Mouse (Mus musculus) midbrain, embryonic 15.5 days (tissue): ENCODE measurements around the gene Prickle2. TPM values are rescaled to one million over a fixed set of nuclear protein-coding genes. Genes with fewer than 3 reads are reported as not detected.

Experiments
- ATAC-seq: fragments of 200-750 bp; cut with Nextera tagmentation; replicated peaks from 2 replicates; pipeline ENCODE4 v1.8.0; 2017; ENCODE audit warnings: moderate TSS enrichment
- H3K27ac ChIP-seq: fragments of 300-500 bp; sonication (generic); 2 replicates; pipeline ENCODE4 v1.5.1; 2015; ENCODE audit warnings: mild to moderate bottlenecking, inconsistent platforms
- H3K27me3 ChIP-seq: fragments of 300-500 bp; sonication (generic); replicated peaks from 2 replicates; pipeline ENCODE4 v1.6.1; 2015; ENCODE audit warnings: inconsistent platforms
- H3K36me3 ChIP-seq: fragments of 300-500 bp; sonication (generic); replicated peaks from 2 replicates; pipeline ENCODE4 v1.6.1; 2015; ENCODE audit warnings: inconsistent platforms
- H3K4me1 ChIP-seq: fragments of 300-500 bp; sonication (generic); 2 replicates; pipeline ENCODE4 v1.6.1; 2015; ENCODE audit warnings: inconsistent platforms
- H3K4me2 ChIP-seq: fragments of 300-500 bp; sonication (generic); 2 replicates; pipeline ENCODE4 v1.6.1; 2015; ENCODE audit warnings: inconsistent platforms, mild to moderate bottlenecking, moderate library complexity
- H3K4me3 ChIP-seq: fragments of 300-500 bp; sonication (generic); 2 replicates; pipeline ENCODE4 v1.5.1; 2015; ENCODE audit warnings: mild to moderate bottlenecking, inconsistent platforms
- H3K9ac ChIP-seq: fragments of 300-500 bp; sonication (generic); 2 replicates; pipeline ENCODE4 v1.6.1; 2015; ENCODE audit warnings: mild to moderate bottlenecking, inconsistent platforms
- H3K9me3 ChIP-seq: fragments of 300-500 bp; sonication (generic); 2 replicates; pipeline ENCODE4 v1.6.1; 2016; ENCODE audit warnings: inconsistent platforms
- WGBS: fragments of 180-500 bp; shearing (Covaris S2); methylation state at CpG from one replicate; pipeline ENCODE4 v1.1.7; 2015; ENCODE audit warnings: mixed read lengths; 5-methylcytosine and 5-hydroxymethylcytosine counted together
- polyA plus RNA-seq: library from polyadenylated mRNA; unstranded; fragments of >200 nt; fragmentation: Nextera tagmentation; extraction: Ambion mirVana; gene quantifications from 2 replicates; pipeline ENCODE4 v1.2.1, GENCODE M21; 2015

Prickle2 gene
- polyA plus RNA-seq, 1 experiment from 2014 or later, result 17.0 TPM

DNA sequence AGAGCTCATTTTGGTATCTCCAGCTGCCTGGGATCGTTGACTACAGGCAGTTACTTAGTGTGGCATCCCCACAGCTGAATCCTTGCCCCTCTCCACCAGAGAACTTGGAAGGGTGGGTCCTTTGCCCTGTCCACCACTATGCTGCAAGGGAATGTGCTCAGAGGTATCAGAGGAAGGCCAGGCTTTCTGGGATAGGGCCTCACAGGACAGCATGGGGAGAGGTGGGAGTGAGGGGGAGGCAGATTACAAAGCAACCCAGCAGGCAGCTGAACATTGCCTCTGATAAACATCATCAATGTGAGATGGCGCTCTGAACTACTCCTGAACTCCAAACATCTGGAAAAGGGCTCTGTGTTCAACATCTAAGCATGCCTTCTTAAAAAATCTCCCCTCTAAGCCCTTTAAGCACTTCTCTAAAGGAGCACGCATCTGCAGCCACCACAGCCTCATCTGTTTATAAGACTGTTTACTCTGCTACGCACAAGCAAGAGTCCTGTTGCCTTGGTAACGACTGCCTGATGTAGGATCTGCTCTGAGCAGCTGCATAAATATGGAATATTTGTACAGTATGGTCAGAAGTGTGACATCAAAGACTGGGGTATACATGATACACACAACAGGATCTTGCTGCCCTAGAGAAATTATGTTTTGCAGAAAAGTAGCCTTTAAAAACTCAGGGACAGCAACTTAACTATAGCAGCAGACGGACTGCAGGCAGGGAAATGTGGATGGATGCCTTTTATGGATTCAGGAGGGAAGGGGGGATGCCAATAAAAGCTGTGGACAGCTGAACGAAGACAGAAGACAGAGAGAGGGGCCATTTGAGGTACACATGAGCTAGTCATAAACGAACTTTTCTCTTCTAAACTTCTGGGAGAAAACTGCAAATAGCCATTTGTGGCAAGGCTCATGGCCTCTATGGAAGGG is 291.2 kb downstream of the Prickle2 start:
- peak; percentile 94 for ATAC-seq
- Histone ChIP-seq H3K9ac (no peak overlapping the region; the same call in 1 of the 2 replicates), H3K27ac (peak overlapping the region; percentile 72), H3K4me3 (no peak overlapping the region), H3K9me3 (no peaks in the 10 kb centered on the region), H3K4me1 (peaks cover 27% of the 10 kb centered on the region), H3K36me3 (peaks cover 26% of the 10 kb centered on the region), H3K27me3 (no peaks in the 10 kb centered on the region), H3K4me2 (no peak overlapping the region)
- 38% methylated on average over 8 of the region's 8 CpGs for WGBS

GRCm38 (mm10) chr6:92413982-92414381 is 292.0 kb downstream of the Prickle2 start:
- ATAC-seq, result no peak
- 74% methylated on average over 1 of the region's 1 CpGs for WGBS
- Histone ChIP-seq H3K9ac (no peak overlapping the region), H3K4me2 (no peak overlapping the region), H3K4me1 (peaks cover 27% of the 10 kb centered on the region), H3K27me3 (no peaks in the 10 kb centered on the region), H3K36me3 (peaks cover 19% of the 10 kb centered on the region), H3K4me3 (no peak overlapping the region), H3K9me3 (no peaks in the 10 kb centered on the region), H3K27ac (peak overlapping the region; percentile 72)

DNA sequence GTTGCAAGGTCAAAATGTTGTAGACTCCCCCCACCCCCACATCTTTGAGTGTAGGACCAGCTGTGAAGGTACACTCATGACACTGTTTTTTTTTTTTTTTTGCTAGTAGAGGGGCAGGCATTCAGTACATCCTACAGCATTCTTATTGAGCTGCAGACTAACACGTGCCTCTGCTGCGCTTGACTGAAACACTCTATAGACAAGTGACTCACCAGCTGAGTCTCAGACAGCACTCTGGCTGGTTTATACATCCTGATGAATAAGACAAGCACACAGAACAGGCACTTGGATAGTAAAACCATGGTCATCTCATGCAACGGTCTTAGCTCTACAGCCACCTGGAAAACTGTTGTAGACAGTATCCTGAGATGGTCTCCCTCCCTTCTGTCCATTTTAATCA is 296.2 kb downstream of the Prickle2 start:
- H3K27ac ChIP-seq, result no peak overlapping the region
- no peak for ATAC-seq
- no peaks in the 10 kb centered on the region for H3K27me3 ChIP-seq
- no peaks in the 10 kb centered on the region for H3K9me3 ChIP-seq
- peaks cover 21% of the 10 kb centered on the region for H3K4me1 ChIP-seq
- H3K4me2 ChIP-seq, result no peak overlapping the region
- H3K4me3 ChIP-seq, result no peak overlapping the region
- peaks cover 19% of the 10 kb centered on the region for H3K36me3 ChIP-seq
- 90% methylated on average over 3 of the region's 3 CpGs for WGBS
- H3K9ac ChIP-seq, result no peak overlapping the region

- H3K4me2 ChIP-seq, result no peak overlapping the region
- no peaks in the 10 kb centered on the region for H3K27me3 ChIP-seq
- no peak overlapping the region for H3K9ac ChIP-seq
- 31% methylated on average over 5 of the region's 5 CpGs for WGBS
- 0 out of 2 replicates have a peak, but pooled peaks cover 6% of the 10 kb centered on the region for H3K4me1 ChIP-seq
- peak; percentile 65; the same call in 1 of the 2 replicates for ATAC-seq
- H3K27ac ChIP-seq, result peak overlapping the region; percentile 59
- H3K9me3 ChIP-seq, result no peaks in the 10 kb centered on the region
- H3K4me3 ChIP-seq, result no peak overlapping the region
- peaks cover 19% of the 10 kb centered on the region for H3K36me3 ChIP-seq
These were observed 298.7 kb downstream of the Prickle2 start for GRCm38 (mm10) chr6:92407259-92407658.

- Histone ChIP-seq H3K4me1 (0 out of 2 replicates have a peak, but pooled peaks cover 6% of the 10 kb centered on the region), H3K4me3 (no peak overlapping the region), H3K27ac (no peak overlapping the region), H3K36me3 (peaks cover 7% of the 10 kb centered on the region), H3K9me3 (no peaks in the 10 kb centered on the region), H3K4me2 (no peak overlapping the region), H3K9ac (no peak overlapping the region), H3K27me3 (no peaks in the 10 kb centered on the region)
- 50% methylated on average over 8 of the region's 8 CpGs for WGBS
- ATAC-seq, result no peak
These were observed 300.4 kb downstream of the Prickle2 start for GRCm38 (mm10) chr6:92405571-92405970.

GRCm38 (mm10) chr6:92397876-92398275 is 308.1 kb downstream of the Prickle2 start:
- no peaks in the 10 kb centered on the region for H3K27me3 ChIP-seq
- no peaks in the 10 kb centered on the region for H3K36me3 ChIP-seq
- 87% methylated on average over 6 of the region's 6 CpGs for WGBS
- H3K4me3 ChIP-seq, result no peak overlapping the region
- no peak overlapping the region for H3K9ac ChIP-seq
- H3K4me2 ChIP-seq, result no peak overlapping the region
- ATAC-seq, result no peak
- no peak overlapping the region for H3K27ac ChIP-seq
- H3K4me1 ChIP-seq, result peaks cover 17% of the 10 kb centered on the region
- H3K9me3 ChIP-seq, result no peaks in the 10 kb centered on the region

GRCm38 (mm10) chr6:92395556-92395955 is 310.4 kb downstream of the Prickle2 start:
- H3K4me1 ChIP-seq, result peaks cover 17% of the 10 kb centered on the region
- H3K27ac ChIP-seq, result no peak overlapping the region
- H3K9me3 ChIP-seq, result no peaks in the 10 kb centered on the region
- 90% methylated on average over 4 of the region's 4 CpGs for WGBS
- no peaks in the 10 kb centered on the region for H3K36me3 ChIP-seq
- no peak overlapping the region for H3K4me3 ChIP-seq
- no peak overlapping the region for H3K4me2 ChIP-seq
- H3K27me3 ChIP-seq, result no peaks in the 10 kb centered on the region
- H3K9ac ChIP-seq, result no peak overlapping the region
- ATAC-seq, result no peak

GRCm38 (mm10) chr6:92395143-92395542 is 310.8 kb downstream of the Prickle2 start:
- Histone ChIP-seq H3K4me1 (peaks cover 17% of the 10 kb centered on the region), H3K27me3 (no peaks in the 10 kb centered on the region), H3K27ac (no peak overlapping the region), H3K4me3 (no peak overlapping the region), H3K9me3 (no peaks in the 10 kb centered on the region), H3K9ac (no peak overlapping the region), H3K36me3 (no peaks in the 10 kb centered on the region), H3K4me2 (no peak overlapping the region)
- WGBS, result 85% methylated on average over 1 of the region's 1 CpGs
- no peak for ATAC-seq

DNA sequence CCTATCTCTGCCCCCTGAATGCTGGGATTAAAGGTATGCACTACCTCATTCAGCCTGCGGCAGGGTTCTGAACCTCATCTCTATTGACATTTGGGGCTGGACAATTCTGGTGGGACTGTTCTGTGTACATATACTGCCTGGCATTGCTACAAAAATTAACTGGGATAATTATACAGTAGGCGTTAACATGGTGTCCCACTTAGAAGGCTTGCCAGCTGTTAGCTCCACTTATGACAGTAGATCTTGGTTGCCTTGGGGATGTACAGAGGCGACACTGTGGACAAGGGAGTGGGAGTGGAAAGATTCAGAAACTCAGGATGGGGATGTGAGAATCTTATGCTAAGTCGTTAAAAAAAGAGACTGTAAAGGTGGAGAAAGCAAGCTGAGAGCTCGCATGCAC is 311.3 kb downstream of the Prickle2 start:
- no peaks in the 10 kb centered on the region for H3K27me3 ChIP-seq
- H3K4me2 ChIP-seq, result no peak overlapping the region
- no peak overlapping the region for H3K27ac ChIP-seq
- H3K9me3 ChIP-seq, result no peaks in the 10 kb centered on the region
- peaks cover 17% of the 10 kb centered on the region for H3K4me1 ChIP-seq
- H3K9ac ChIP-seq, result no peak overlapping the region
- H3K36me3 ChIP-seq, result no peaks in the 10 kb centered on the region
- 76% methylated on average over 5 of the region's 5 CpGs for WGBS
- no peak overlapping the region for H3K4me3 ChIP-seq
- ATAC-seq, result 0 out of 2 replicates have a peak, but pooled peaks have one; percentile 17

DNA sequence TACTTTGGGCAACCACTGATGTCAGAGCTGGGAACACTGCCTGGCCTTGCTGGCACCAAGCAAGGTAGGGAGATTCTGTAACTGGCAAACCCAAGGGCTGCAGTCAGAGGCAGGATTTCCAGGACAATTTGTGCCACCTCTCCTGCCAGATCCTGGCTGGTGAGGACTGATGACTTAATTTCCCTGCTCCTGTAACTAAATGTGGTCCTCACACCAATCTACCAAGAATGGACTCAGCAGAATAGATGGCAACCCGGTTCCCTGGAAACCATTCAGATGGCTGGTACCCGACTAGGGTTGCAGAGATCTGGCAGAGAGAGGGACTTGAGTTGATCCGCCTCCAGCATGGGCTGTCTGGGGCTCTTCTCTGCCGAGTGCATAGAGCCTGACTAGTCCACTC is 315.6 kb downstream of the Prickle2 start:
- Histone ChIP-seq H3K4me2 (no peak overlapping the region), H3K9me3 (no peaks in the 10 kb centered on the region), H3K9ac (no peak overlapping the region), H3K27ac (no peak overlapping the region), H3K27me3 (no peaks in the 10 kb centered on the region), H3K4me1 (peaks cover 6% of the 10 kb centered on the region), H3K36me3 (no peaks in the 10 kb centered on the region), H3K4me3 (no peak overlapping the region)
- 80% methylated on average over 4 of the region's 4 CpGs for WGBS
- ATAC-seq, result no peak

- WGBS, result 89% methylated on average over 5 of the region's 5 CpGs
- H3K27ac ChIP-seq, result no peak overlapping the region
- no peaks in the 10 kb centered on the region for H3K27me3 ChIP-seq
- no peak overlapping the region for H3K4me3 ChIP-seq
- no peak overlapping the region for H3K9ac ChIP-seq
- ATAC-seq, result no peak
- no peaks in the 10 kb centered on the region for H3K36me3 ChIP-seq
- no peaks in the 10 kb centered on the region for H3K9me3 ChIP-seq
- no peak overlapping the region for H3K4me2 ChIP-seq
- no peaks in the 10 kb centered on the region for H3K4me1 ChIP-seq
These were observed 317.3 kb downstream of the Prickle2 start for GRCm38 (mm10) chr6:92388681-92389080.

- H3K9ac ChIP-seq, result no peak overlapping the region
- H3K9me3 ChIP-seq, result no peaks in the 10 kb centered on the region
- H3K4me3 ChIP-seq, result no peak overlapping the region
- no peaks in the 10 kb centered on the region for H3K36me3 ChIP-seq
- no peak overlapping the region; the same call in 1 of the 2 replicates for H3K27ac ChIP-seq
- H3K4me1 ChIP-seq, result peaks cover 8% of the 10 kb centered on the region
- no peaks in the 10 kb centered on the region for H3K27me3 ChIP-seq
- WGBS, result 41% methylated on average over 14 of the region's 14 CpGs
- H3K4me2 ChIP-seq, result no peak overlapping the region
- no peak for ATAC-seq
These were observed 322.7 kb downstream of the Prickle2 start for GRCm38 (mm10) chr6:92383196-92383782.
